8 mouse cellular contexts compared by ENCODE assay signal in genomic region chr3:108840716-108841054, GRCm38 (mm10). TPM values are rescaled to one million over a fixed set of nuclear protein-coding genes. Genes with fewer than 3 reads are reported as not detected.
DNase-seq lines count a peak whose midpoint lies in the region; ATAC-seq and TF ChIP-seq lines count a peak whose summit lies in the region.

No protein-coding gene starts in this region.

- no peaks in the 10 kb centered on the region for H3K9me3 ChIP-seq in embryonic facial prominence, embryonic 10.5 days
- H3K9me3 ChIP-seq in hindbrain, embryonic 12.5 days (replicated peaks): no peaks in the 10 kb centered on the region
- no peaks in the 10 kb centered on the region for H3K9me3 ChIP-seq in midbrain, embryonic 12.5 days

- H3K4me3 ChIP-seq in gastrocnemius, adult 2 months: no peak overlapping the region
- H3K4me3 ChIP-seq in embryonic facial prominence, embryonic 10.5 days: peak overlapping the region; percentile 80
- peak overlapping the region; percentile 70 for H3K4me3 ChIP-seq in hindbrain, embryonic 12.5 days
- H3K4me3 ChIP-seq in midbrain, embryonic 12.5 days: peak overlapping the region; percentile 81

- ATAC-seq in hindbrain, embryonic 12.5 days (ENCODE audit: low FRiP score): peak; percentile 65
- ATAC-seq in midbrain, embryonic 12.5 days (ENCODE audit: low FRiP score, low read depth): peak; percentile 71

- no peak overlapping the region for H3K9ac ChIP-seq in hindbrain, embryonic 12.5 days
- H3K9ac ChIP-seq in midbrain, embryonic 12.5 days (replicated peaks): no peak overlapping the region

- no peaks in the 10 kb centered on the region for H3K27me3 ChIP-seq in embryonic facial prominence, embryonic 10.5 days (replicated peaks; ENCODE audit: low read depth, poor library complexity, severe bottlenecking)
- H3K27me3 ChIP-seq in hindbrain, embryonic 12.5 days: no peaks in the 10 kb centered on the region
- H3K27me3 ChIP-seq in midbrain, embryonic 12.5 days: no peaks in the 10 kb centered on the region

- TF ChIP-seq CTCF in gastrocnemius, adult 2 months (IDR thresholded peaks at IDR 0.05): no peak

- peak overlapping the region; percentile 99 for H3K27ac ChIP-seq in gastrocnemius, adult 2 months
- no peak overlapping the region for H3K27ac ChIP-seq in embryonic facial prominence, embryonic 10.5 days (replicated peaks)
- no peak overlapping the region for H3K27ac ChIP-seq in hindbrain, embryonic 12.5 days
- H3K27ac ChIP-seq in midbrain, embryonic 12.5 days (replicated peaks): no peak overlapping the region

- H3K36me3 ChIP-seq in embryonic facial prominence, embryonic 10.5 days (replicated peaks): peaks cover 6% of the 10 kb centered on the region
- no peaks in the 10 kb centered on the region for H3K36me3 ChIP-seq in hindbrain, embryonic 12.5 days
- H3K36me3 ChIP-seq in midbrain, embryonic 12.5 days: no peaks in the 10 kb centered on the region

- DNase-seq in gastrocnemius, adult 2 months: no peak
- no peak for DNase-seq in gastrocnemius, postnatal 25 days
- no peak for DNase-seq in embryonic facial prominence, embryonic 10.5 days (ENCODE audit: low spot score)
- no peak for DNase-seq in yolk sac, embryonic 10.5 days (ENCODE audit: low spot score)
- no peak for DNase-seq in left cerebral cortex, postnatal 4 days
- no peak for DNase-seq in frontal cortex, postnatal 10 days (ENCODE audit: low spot score in 2 of 2)

- peaks cover 19% of the 10 kb centered on the region for H3K4me1 ChIP-seq in embryonic facial prominence, embryonic 10.5 days
- H3K4me1 ChIP-seq in hindbrain, embryonic 12.5 days: peaks cover 5% of the 10 kb centered on the region
- 0 out of 2 replicates have a peak, but pooled peaks cover 2% of the 10 kb centered on the region for H3K4me1 ChIP-seq in midbrain, embryonic 12.5 days

- 53% methylated on average over 4 of the region's 4 CpGs for WGBS in embryonic facial prominence, embryonic 10.5 days
- 60% methylated on average over 4 of the region's 4 CpGs for WGBS in hindbrain, embryonic 12.5 days
- 55% methylated on average over 4 of the region's 4 CpGs for WGBS in midbrain, embryonic 12.5 days

- intact Hi-C loops in gastrocnemius, adult 2 months (cut with DNase I): loop anchor here (5.0 kb wide), 1 partner anchor 67 kb away; no protein-coding TSS in a partner anchor
- intact Hi-C loops in left cerebral cortex, postnatal 4 days (cut with DNase I): loop anchor here (10.0 kb wide), 1 partner anchor 224 kb away; no protein-coding TSS in a partner anchor

- H3K4me2 ChIP-seq in hindbrain, embryonic 12.5 days (replicated peaks): peak overlapping the region; percentile 74
- peak overlapping the region; percentile 59; the same call in 1 of the 2 replicates for H3K4me2 ChIP-seq in midbrain, embryonic 12.5 days (replicated peaks)

RNA-seq across cellular contexts. Expression of gene Stxbp3, which starts 0.4 kb away (rescaled TPM):
- total RNA-seq in gastrocnemius, adult 2 months (2021): 10 to 100 TPM; 30.5 to 40.4 TPM
- total RNA-seq in gastrocnemius, postnatal 25 days (2021): 10 to 100 TPM; 23.5 to 26.4 TPM
- 22.4 and 23.1 TPM in 2 replicates for polyA plus RNA-seq in embryonic facial prominence, embryonic 10.5 days (2016; fragmentation: Nextera tagmentation; extraction: Ambion mirVana)
- polyA plus RNA-seq in hindbrain, embryonic 12.5 days (2016; fragmentation: Nextera tagmentation; extraction: Ambion mirVana): 23.2 and 25.1 TPM in 2 replicates
- 23.1 and 23.3 TPM in 2 replicates for polyA plus RNA-seq in midbrain, embryonic 12.5 days (2016; fragmentation: Nextera tagmentation; extraction: Ambion mirVana)
- total RNA-seq in left cerebral cortex, postnatal 4 days (2021): 10 to 100 TPM; 10.6 to 12.2 TPM

RNA-seq across cellular contexts. Expression of gene Fndc7, which starts 49.1 kb away (rescaled TPM):
- total RNA-seq in gastrocnemius, adult 2 months (2021): under 1 TPM in 1 of 2 experiments, not detected in 1; 0.06 TPM
- not detected for total RNA-seq in gastrocnemius, postnatal 25 days (2021)
- polyA plus RNA-seq in embryonic facial prominence, embryonic 10.5 days (2016; fragmentation: Nextera tagmentation; extraction: Ambion mirVana): 0.34 TPM in 1 of 2 replicates, not detected in the other
- polyA plus RNA-seq in hindbrain, embryonic 12.5 days (2016; fragmentation: Nextera tagmentation; extraction: Ambion mirVana): 0.12 and 0.22 TPM in 2 replicates
- polyA plus RNA-seq in midbrain, embryonic 12.5 days (2016; fragmentation: Nextera tagmentation; extraction: Ambion mirVana): 0.08 TPM in 1 of 2 replicates, not detected in the other
- under 1 TPM in 1 of 2 experiments, not detected in 1; 0.14 TPM for total RNA-seq in left cerebral cortex, postnatal 4 days (2021)
